Mouse (Mus musculus): ENCODE measurements at regions not wholly inside any gene's neighbourhood (a gene's known extent, or its start where the extent isn't known, plus 50 kb on each side); places are given as distances from the start of the nearest gene placed in this dataset.

- no peak for TF ChIP-seq CTCF (IDR thresholded peaks at IDR 0.05; ENCODE audit: low read depth)
- DNase-seq (no peak), ATAC-seq (no peak)
- Histone ChIP-seq H3K9ac (no peak overlapping the region), H3K27me3 (ENCODE audit: insufficient read depth, low read length) (no peaks in the 10 kb centered on the region), H3K4me3 (ENCODE audit: low read depth, low read length) (no peak overlapping the region), H3K4me1 (ENCODE audit: insufficient read depth) (no peaks in the 10 kb centered on the region), H3K27ac (ENCODE audit: low read depth, low read length) (no peak overlapping the region), H3K9me3 (ENCODE audit: low read length) (no peaks in the 10 kb centered on the region), H3K4me2 (ENCODE audit: low read depth) (no peak overlapping the region), H3K36me3 (ENCODE audit: insufficient read depth) (no peaks in the 10 kb centered on the region)
- 72% methylated on average over 2 of the region's 2 CpGs for WGBS
These were observed 158.9 kb downstream of the Tph2 start for GRCm38 (mm10) chr10:115025950-115026349.

DNA sequence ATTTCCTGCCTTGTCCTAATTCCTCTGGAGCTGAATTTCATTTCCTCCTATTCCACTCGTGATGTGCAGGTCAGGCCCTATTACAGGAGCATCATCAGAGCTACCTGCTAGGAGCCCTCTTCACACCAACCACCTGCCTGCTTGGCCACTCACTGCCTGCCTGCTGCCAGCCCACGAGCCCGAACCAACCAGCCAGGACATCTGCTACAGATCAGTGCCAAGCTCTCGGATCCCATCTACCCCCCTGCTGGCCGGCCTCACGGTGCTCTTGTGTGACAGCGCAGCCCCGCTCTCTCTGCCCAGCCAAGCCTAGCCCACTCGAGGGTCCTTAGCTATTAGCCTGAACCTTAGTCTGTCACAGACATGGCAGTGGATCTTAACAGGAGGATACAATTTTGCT lies 165.4 kb downstream of the Tph2 start:
- WGBS = 41% methylated on average over 9 of the region's 9 CpGs
- ATAC-seq (peak; percentile 66), DNase-seq (no peak)
- Histone ChIP-seq H3K4me1 (ENCODE audit: insufficient read depth) (no peaks in the 10 kb centered on the region), H3K9ac (no peak overlapping the region), H3K27ac (ENCODE audit: low read depth, low read length) (no peak overlapping the region), H3K9me3 (ENCODE audit: low read length) (no peaks in the 10 kb centered on the region), H3K27me3 (ENCODE audit: insufficient read depth, low read length) (no peaks in the 10 kb centered on the region), H3K36me3 (ENCODE audit: insufficient read depth) (no peaks in the 10 kb centered on the region), H3K4me2 (ENCODE audit: low read depth) (no peak overlapping the region), H3K4me3 (ENCODE audit: low read depth, low read length) (no peak overlapping the region)
- no peak; the same call in 1 of the 2 replicates for TF ChIP-seq CTCF (IDR thresholded peaks at IDR 0.05; ENCODE audit: low read depth)

DNA sequence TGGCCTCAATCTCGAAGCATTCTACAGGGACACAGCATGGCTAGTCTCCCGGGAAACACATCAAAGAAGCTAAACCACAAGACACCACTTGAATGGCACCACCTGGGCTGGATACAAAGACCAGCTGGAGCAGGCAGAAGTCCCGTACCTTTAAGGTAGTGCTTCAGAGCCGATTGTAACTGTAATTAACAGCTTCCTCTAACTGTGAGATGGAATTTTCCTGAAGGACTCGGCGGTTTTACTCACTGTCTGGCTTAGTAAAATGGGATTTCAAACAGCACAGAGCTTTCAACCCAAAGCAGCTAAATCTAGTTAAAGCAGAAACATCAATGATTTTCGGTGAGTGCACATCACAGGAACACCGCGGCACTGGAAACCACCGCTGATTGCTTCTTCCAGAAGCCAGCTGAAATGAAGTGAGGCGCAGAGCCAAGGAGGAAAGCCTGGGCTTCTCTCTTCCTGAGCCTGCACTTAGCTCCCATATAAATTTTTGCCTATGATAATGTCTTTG lies 171.3 kb downstream of the Tph2 start:
- H3K4me2 ChIP-seq (ENCODE audit: low read depth) = peak overlapping the region; percentile 44

DNA sequence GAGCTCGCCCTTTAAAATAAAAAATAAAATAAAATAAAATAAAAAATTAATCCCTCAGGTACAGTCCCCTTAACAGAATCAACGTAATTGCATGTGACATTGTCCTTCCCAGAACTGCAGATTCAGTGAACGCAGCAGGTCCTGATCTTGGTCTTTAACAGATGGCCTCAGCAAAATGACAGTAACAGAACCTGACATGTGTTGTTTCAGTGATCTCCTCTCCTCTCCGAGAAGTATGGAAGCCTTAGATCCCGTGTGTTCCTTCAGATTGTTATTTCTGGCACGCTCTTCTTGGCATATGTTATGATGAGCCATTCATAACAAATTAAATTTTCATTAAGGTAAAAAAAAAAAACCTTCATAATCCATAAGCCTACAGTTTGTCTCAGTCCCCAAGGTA lies 171.9 kb downstream of the Tph2 start:
- Histone ChIP-seq H3K9me3 (ENCODE audit: low read length) (no peaks in the 10 kb centered on the region), H3K4me3 (ENCODE audit: low read depth, low read length) (no peak overlapping the region; the same call in 1 of the 2 replicates), H3K4me1 (ENCODE audit: insufficient read depth) (peaks cover 9% of the 10 kb centered on the region; the same call in 1 of the 2 replicates), H3K9ac (no peak overlapping the region), H3K27me3 (ENCODE audit: insufficient read depth, low read length) (no peaks in the 10 kb centered on the region), H3K27ac (ENCODE audit: low read depth, low read length) (peak overlapping the region; percentile 41; the same call in 1 of the 2 replicates), H3K4me2 (ENCODE audit: low read depth) (no peak overlapping the region; the same call in 1 of the 2 replicates), H3K36me3 (ENCODE audit: insufficient read depth) (no peaks in the 10 kb centered on the region)
- 40% methylated on average over 6 of the region's 6 CpGs for WGBS
- no peak for TF ChIP-seq CTCF (IDR thresholded peaks at IDR 0.05; ENCODE audit: low read depth)
- DNase-seq (peak; percentile 51), ATAC-seq (0 out of 2 replicates have a peak, but pooled peaks have one; percentile 42)

More for the DNA sequence above, 171.3 kb downstream of the Tph2 start:
- 8% methylated on average over 11 of the region's 11 CpGs for WGBS
- Histone ChIP-seq H3K27me3 (ENCODE audit: insufficient read depth, low read length) (no peaks in the 10 kb centered on the region), H3K9ac (peak overlapping the region; percentile 46), H3K27ac (ENCODE audit: low read depth, low read length) (peak overlapping the region; percentile 41), H3K4me3 (ENCODE audit: low read depth, low read length) (no peak overlapping the region; the same call in 1 of the 2 replicates), H3K4me1 (ENCODE audit: insufficient read depth) (peaks cover 9% of the 10 kb centered on the region; the same call in 1 of the 2 replicates), H3K36me3 (ENCODE audit: insufficient read depth) (no peaks in the 10 kb centered on the region), H3K9me3 (ENCODE audit: low read length) (no peaks in the 10 kb centered on the region)
- TF ChIP-seq CTCF (IDR thresholded peaks at IDR 0.05; ENCODE audit: low read depth) = no peak
- ATAC-seq = peak; percentile 75
- DNase-seq = peak; percentile 66

GRCm38 (mm10) chr10:115012316-115012715 lies 172.5 kb downstream of the Tph2 start:
- Histone ChIP-seq H3K4me2 (ENCODE audit: low read depth) (no peak overlapping the region), H3K4me1 (ENCODE audit: insufficient read depth) (peaks cover 9% of the 10 kb centered on the region; the same call in 1 of the 2 replicates), H3K27me3 (ENCODE audit: insufficient read depth, low read length) (no peaks in the 10 kb centered on the region), H3K4me3 (ENCODE audit: low read depth, low read length) (no peak overlapping the region), H3K36me3 (ENCODE audit: insufficient read depth) (no peaks in the 10 kb centered on the region), H3K27ac (ENCODE audit: low read depth, low read length) (0 out of 2 replicates have a peak overlapping the region, but pooled peaks have one; percentile 41), H3K9ac (no peak overlapping the region), H3K9me3 (ENCODE audit: low read length) (no peaks in the 10 kb centered on the region)
- peak; percentile 40; the same call in 1 of the 2 replicates for ATAC-seq
- peak; percentile 27 for DNase-seq
- TF ChIP-seq CTCF (IDR thresholded peaks at IDR 0.05; ENCODE audit: low read depth) = no peak
- WGBS = 16% methylated on average over 7 of the region's 7 CpGs

DNA sequence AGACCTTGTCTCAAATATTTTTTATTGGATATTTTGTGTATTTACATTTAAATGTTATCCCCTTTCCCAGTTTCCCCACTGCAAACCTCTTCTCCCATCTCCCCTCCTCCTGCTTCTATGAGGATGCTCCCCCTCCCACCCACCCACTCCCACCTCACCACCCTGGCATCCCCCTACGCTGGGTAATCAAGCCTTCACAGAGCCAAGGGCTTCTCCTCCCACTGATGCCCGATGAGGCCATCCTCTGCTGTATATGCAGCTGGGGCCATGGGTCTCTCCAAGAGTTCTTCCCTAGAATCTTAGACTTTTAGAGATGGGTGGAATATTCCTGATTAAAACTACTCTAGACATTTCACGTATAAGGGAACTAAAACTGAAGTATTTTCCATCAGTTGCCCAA lies 172.9 kb downstream of the Tph2 start:
- 69% methylated on average over 3 of the region's 3 CpGs for WGBS
- H3K9me3 ChIP-seq (ENCODE audit: low read length) = no peaks in the 10 kb centered on the region
- no peaks in the 10 kb centered on the region for H3K27me3 ChIP-seq (ENCODE audit: insufficient read depth, low read length)
- TF ChIP-seq CTCF (IDR thresholded peaks at IDR 0.05; ENCODE audit: low read depth) = no peak
- no peak overlapping the region for H3K4me3 ChIP-seq (ENCODE audit: low read depth, low read length)
- no peaks in the 10 kb centered on the region for H3K36me3 ChIP-seq (ENCODE audit: insufficient read depth)
- ATAC-seq = no peak
- H3K9ac ChIP-seq = no peak overlapping the region
- no peak overlapping the region for H3K4me2 ChIP-seq (ENCODE audit: low read depth)
- H3K4me1 ChIP-seq (ENCODE audit: insufficient read depth) = peaks cover 9% of the 10 kb centered on the region; the same call in 1 of the 2 replicates
- no peak overlapping the region for H3K27ac ChIP-seq (ENCODE audit: low read depth, low read length)
- no peak for DNase-seq

DNA sequence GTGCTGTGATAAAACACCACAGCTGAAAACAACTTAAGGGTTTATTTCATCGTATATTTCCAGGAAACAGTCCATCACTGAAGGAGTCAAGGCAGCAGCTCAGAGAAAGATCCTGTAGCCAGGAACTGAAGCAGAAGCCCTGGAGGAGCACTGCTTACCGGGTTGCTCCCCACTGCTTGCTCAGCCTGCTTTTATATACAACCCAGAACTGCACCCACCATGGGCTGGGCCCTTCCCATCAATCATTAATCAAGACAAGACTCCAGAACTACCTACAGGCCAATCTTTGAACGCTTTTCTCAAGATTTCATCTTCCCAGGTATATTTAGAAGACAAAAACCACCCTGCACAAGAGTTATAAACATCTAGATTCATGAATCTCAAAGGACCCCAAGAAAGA lies 188.4 kb downstream of the Tph2 start:
- Histone ChIP-seq H3K27me3 (ENCODE audit: insufficient read depth, low read length) (no peaks in the 10 kb centered on the region), H3K9me3 (ENCODE audit: low read length) (no peaks in the 10 kb centered on the region), H3K4me1 (ENCODE audit: insufficient read depth) (no peaks in the 10 kb centered on the region), H3K27ac (ENCODE audit: low read depth, low read length) (no peak overlapping the region), H3K36me3 (ENCODE audit: insufficient read depth) (no peaks in the 10 kb centered on the region), H3K4me3 (ENCODE audit: low read depth, low read length) (no peak overlapping the region), H3K9ac (no peak overlapping the region), H3K4me2 (ENCODE audit: low read depth) (no peak overlapping the region)
- WGBS = 85% methylated on average over 3 of the region's 3 CpGs
- ATAC-seq = no peak
- no peak for TF ChIP-seq CTCF (IDR thresholded peaks at IDR 0.05; ENCODE audit: low read depth)
- DNase-seq = no peak
